Mouse (Mus musculus): ENCODE measurements at regions not wholly inside any gene's neighbourhood (a gene's known extent, or its start where the extent isn't known, plus 50 kb on each side); places are given as distances from the start of the nearest gene placed in this dataset.
A peak's percentile ranks its signal among the peaks of the same experiment; 100 is the strongest.

DNA sequence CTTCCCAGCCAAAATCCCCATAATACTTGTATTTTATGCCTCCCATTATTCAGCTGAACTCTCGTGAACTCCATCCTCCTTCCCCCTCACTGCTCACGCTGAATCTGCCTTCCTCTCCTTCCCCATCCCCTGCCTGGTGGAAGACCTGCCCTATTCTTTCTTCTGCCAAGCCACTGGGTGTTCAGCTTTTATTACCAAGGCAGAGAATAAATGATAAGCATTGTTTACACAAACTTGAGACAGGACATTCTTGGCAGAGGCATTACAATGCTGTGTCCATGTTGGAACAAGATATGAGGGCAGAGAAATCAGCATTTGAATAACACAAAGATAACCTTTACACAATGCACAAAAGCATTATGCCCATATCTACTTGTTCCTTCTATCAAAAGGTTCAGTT lies 80.2 kb downstream of the Dhrs2 start:
- DNase-seq (ENCODE audit: low read depth), result no peak

- no peak for DNase-seq (ENCODE audit: low read depth)
Measured at GRCm38 (mm10) chr14:55313615-55314014, 91.8 kb downstream of the Dhrs2 start.

- no peak for DNase-seq (ENCODE audit: low read depth)
Measured at GRCm38 (mm10) chr14:55323897-55324296, 102.1 kb downstream of the Dhrs2 start.

GRCm38 (mm10) chr14:55324335-55324734 lies 102.5 kb downstream of the Dhrs2 start:
- no peak for DNase-seq (ENCODE audit: low read depth)

DNA sequence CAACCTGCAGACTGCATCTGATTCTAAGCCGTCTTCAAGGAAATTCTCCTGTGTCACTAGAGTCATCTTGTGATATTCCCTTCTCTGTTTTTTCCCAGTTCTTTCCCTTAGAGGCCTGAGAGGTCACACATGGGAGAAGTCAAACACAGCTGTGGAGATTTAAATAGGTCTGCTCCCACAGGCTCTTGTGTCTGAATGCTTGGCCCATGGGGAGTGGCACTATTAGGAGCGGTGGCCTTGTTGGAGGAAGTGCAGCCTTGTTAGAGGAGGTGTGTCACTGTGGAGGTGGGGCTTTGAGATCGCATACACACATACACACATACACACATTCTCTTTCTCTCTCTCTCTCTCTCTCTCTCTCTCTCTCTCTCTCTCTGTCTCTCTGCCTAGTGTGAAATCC lies 112.0 kb downstream of the Dhrs2 start:
- DNase-seq (ENCODE audit: low read depth), result no peak

- DNase-seq (ENCODE audit: low read depth), result no peak
Measured at GRCm38 (mm10) chr14:55334305-55334704, 112.5 kb downstream of the Dhrs2 start.

DNA sequence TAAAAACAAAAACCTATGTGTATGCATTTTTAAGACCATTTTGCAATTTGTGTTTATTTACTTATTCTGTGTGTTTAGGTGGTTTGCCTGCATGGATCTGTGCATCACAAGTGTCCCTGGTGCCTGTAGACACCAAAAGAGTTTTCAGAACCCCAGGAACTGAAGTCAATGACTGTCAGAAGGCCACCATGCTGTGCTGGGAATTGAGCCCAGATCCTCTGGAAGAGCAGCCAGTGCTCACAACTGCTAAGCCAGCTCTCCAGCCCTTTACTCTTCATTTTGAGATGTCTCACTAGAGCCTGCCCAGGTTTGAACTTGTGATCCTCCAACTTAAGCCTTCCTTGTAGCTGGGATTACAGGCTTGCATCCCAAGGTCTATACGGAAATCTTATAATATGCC lies 113.8 kb downstream of the Dhrs2 start:
- no peak for DNase-seq (ENCODE audit: low read depth)

DNA sequence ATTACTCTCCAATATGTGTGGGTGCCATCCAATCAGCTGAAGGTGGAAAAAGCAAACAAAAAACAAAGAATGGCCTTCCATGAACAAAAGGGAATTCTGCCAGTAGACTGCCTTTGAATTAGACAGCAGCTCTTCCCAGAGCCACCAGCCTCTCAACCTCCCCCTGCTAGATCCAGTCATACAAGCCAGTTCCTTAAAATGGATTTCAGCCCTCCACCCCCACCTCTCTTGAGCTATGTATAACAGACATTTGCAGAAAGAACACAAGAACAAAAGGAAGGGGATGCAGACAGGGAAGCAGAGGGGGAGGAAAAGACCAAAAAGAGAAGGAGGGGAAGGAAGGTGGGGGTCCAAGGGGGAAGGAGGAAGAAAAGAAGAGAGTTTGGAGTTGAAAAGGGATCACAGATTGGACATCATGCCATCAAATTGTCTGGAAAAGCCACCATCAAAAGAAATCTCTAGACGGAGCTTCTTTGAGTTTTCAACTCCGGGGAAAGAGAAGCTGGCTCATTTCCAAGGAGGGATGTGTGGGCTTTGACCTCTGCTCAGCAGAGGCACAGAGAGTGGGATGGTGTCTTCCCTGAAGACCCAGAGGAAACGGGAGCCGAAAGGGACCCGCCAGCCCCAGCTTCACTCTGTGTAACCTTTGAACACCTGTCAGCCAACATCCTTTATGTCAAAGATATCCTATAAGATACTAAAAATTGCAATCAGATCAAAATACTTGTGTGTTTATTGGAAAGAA lies 114.8 kb downstream of the Dhrs2 start:
- peak; percentile 5 for DNase-seq (ENCODE audit: low read depth)

DNA sequence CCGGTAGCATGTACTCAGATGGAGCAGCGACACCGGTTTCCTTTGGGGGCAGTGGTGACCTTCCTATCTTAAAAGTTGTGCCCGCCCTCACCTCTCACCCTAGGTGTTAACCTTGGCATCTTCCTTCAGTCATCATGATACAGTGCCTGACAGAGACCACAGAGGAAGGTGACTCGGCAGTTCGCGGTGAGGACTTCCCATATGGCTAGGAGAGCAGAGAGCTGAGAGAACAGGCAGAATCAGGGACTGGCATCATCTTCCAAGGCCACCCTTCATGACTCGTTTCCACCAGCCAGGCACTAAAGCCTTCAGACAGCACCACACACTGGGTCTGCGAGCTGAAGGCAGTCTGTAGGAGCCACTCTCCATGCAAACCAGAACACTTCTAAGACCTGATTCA lies 116.2 kb downstream of the Dhrs2 start:
- peak; percentile 88 for DNase-seq (ENCODE audit: low read depth)

DNA sequence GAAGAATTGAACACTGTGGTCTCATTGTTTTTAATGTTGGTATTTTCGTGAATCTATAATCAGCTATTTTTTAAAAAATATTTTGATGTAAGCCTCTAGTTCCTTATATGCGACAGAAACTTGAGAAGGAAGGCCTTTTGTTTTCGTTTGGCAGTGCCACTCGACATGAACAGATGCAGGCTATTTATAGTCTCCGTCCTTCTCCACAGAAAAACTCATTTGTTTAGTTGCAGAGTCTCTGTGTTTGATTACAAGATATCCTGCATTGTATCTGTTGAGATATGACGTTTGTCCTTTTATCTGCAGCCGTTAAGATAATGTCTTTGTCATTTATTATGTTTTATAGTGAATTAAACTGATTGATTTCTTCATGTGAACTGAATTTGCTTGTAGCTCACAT lies 116.7 kb downstream of the Dhrs2 start:
- DNase-seq (ENCODE audit: low read depth), result no peak

DNA sequence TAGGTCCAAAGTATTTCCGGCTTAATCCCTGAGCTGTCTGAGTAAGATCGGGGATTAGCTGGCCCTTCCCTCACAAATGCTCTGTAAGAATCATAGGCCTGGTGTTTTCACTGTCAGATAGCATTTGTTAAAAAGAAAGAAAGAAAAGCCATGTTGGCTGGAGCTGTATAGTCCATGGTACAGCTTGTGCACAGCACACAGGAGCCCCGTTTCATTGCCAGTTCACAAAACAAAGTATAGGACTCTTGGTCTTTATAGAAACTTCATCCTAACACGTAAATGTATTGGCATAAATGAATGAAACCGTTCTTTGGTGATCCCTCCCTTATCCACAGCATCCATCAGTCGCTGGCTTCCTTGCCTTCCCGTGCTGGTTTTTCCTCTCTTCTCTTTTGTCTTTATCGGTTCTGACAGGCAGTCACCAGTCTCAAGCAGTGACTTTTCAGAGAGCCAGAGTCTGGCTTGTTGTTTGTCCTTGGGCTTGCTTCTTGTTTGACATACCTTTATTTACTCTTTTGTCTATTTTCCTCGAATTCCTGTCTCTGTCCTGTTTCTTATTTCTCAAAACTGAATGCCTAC lies 117.3 kb downstream of the Dhrs2 start:
- no peak for DNase-seq (ENCODE audit: low read depth)

DNA sequence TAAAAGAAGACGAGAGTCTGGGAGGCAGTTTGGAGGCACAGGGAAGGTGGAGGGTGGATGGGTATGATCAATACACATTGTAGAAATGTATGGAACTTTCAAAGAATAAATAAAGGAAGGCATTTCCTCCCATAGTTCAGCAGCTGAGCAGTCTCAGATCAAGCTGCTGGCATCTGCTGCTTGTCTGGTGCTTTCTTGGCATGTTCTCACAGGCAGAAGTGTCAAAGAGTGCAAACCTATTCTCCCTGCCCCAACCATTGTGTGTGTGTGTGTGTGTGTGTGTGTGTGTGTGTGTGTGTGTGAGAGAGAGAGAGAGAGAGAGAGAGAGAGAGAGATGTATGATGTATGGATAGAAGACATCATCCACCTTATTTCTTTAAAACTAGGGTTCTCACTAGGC lies 121.5 kb downstream of the Dhrs2 start:
- DNase-seq (ENCODE audit: low read depth), result no peak

GRCm38 (mm10) chr14:55343914-55344313 lies 122.1 kb downstream of the Dhrs2 start:
- DNase-seq (ENCODE audit: low read depth), result no peak

GRCm38 (mm10) chr14:55345091-55345490 lies 123.3 kb downstream of the Dhrs2 start:
- no peak for DNase-seq (ENCODE audit: low read depth)

DNA sequence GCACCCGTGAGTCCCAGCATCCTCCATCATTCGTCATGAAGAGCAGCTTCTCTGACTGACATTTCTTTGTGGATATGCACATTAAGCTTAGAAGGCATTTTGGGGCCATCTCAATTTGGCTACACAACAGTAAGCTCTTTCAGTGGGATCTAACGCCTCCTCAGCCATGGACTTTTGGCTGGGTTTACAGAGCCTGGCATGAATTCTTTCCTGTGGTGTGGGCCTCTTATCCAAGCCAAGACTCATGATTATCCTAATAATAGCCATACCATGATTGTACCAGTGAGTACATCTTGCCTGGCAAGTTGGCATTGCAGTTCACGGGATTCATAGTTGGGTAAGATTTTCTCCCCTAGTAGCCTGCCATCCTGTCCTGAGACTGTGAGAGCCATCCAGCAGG lies 126.3 kb downstream of the Dhrs2 start:
- DNase-seq (ENCODE audit: low read depth), result no peak

DNA sequence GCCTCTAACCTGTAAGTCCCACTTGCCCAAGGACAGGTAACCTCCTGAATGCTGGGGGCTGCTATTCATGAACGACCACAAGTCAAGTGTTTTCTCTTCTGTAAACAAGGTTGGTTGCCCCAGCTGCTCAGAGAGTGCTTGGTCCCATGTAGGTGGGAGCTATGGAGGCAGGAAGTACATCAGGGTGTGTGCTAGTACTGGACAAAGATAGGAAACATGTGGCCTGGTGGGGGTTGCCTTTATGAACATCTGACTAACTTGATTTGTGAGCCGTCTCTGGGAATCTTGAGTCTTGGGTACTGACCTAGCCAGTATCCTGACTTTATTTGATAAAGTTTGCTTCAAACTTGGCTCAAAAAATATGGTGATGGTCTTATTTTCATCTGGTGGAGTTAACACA lies 121.3 kb upstream of the Dhrs4 start:
- no peak for DNase-seq (ENCODE audit: low read depth)

GRCm38 (mm10) chr14:55358429-55358828 lies 120.1 kb upstream of the Dhrs4 start:
- no peak for DNase-seq (ENCODE audit: low read depth)

DNA sequence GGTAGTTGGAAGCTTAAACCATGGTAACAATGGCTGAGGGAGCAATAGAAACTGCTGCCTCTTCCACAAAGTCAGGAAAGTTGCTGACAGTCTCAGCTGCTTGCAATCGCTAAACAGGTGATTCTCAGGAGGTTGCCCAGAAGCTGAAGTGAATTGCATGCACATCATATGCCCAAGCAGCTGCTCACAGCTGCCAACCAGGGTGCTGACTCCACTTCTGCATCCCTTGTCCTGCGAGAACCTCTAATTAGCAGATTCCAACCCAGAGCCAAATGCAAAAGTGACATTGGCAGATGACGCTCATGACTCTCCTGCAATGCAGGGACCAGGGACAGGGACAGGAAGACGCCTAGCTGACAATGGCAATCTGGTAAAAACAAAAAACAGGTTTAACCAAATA lies 116.2 kb upstream of the Dhrs4 start:
- DNase-seq (ENCODE audit: low read depth), result no peak

DNA sequence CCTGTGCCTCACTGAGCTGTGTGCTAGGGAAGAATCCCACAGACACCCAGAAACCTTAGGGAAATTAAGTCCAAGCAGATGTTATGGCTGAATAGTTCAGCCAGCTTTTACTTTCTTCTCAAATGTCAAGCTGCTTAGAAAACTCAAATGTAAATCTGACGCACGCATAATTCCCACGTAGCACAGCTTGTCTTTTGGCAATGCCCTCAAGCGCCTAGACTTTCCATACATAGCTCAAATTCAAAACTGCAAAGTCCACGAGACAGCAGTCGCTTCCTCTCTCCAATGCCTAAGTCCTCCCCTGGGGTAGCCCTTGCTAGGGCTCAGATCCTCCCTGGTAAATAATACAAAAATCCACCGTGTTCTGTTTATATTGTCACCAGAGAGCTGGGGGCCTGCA lies 115.8 kb upstream of the Dhrs4 start:
- DNase-seq (ENCODE audit: low read depth), result no peak

DNA sequence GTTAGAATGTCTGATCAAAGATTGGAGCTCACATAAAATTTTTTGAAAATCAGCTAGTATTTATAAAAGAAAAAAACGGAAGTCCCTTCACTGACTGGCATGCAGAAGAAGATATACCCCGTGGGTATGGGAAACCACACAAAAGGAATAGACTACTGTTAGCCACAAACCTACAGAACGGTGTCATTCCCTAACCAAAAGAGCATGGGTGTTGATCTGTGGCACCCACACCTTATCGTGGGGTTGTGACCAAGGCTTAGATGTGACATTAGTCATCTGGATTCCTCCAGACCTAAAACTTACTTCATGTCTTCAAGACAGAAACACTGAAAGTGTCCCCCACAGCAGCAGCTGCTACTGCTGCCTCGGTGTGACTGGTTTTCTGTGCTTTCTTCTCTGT lies 108.2 kb upstream of the Dhrs4 start:
- peak; percentile 24 for DNase-seq (ENCODE audit: low read depth)

DNA sequence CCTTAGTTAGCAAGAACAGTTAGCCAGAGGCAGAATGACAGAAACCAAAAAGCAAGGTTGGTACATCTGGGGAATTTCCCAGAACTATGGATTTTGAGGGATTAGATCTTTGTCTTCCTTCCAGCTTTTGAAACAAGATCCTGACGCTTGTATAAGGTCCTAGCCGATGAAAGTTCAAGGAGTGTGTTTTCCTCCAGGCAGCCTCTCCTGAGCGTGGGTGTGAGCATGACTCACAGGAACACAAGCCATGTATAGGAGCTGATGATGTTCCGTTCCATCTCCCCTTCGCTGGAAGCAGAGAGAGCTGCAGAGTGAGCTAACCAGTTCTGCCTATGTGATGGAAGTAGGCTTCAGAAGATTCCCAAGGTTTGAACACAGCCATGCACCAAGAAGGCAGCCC lies 105.6 kb upstream of the Dhrs4 start:
- no peak for DNase-seq (ENCODE audit: low read depth)

DNA sequence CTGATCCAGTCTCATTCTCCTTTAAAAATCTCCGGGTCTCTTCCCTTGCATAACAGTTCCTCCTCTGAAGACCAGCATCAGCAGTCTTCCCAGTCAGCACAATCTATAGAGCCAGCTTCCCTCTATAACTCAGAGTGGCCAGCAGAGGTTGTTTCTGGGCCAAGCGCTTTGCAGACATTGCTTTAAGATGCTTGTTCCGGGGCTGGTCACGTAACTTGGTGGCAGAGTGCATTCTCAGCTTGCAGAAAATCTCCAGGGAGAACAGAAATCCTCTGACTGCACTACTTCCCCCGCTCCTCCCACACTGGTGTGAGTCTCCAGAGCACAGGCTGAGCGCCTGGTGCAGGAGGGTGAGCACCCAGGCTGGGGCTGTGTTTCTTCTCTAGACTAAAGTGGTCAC lies 91.8 kb upstream of the Dhrs4 start:
- DNase-seq (ENCODE audit: low read depth), result no peak

GRCm38 (mm10) chr14:55387378-55387777 lies 91.2 kb upstream of the Dhrs4 start:
- DNase-seq (ENCODE audit: low read depth), result no peak

DNA sequence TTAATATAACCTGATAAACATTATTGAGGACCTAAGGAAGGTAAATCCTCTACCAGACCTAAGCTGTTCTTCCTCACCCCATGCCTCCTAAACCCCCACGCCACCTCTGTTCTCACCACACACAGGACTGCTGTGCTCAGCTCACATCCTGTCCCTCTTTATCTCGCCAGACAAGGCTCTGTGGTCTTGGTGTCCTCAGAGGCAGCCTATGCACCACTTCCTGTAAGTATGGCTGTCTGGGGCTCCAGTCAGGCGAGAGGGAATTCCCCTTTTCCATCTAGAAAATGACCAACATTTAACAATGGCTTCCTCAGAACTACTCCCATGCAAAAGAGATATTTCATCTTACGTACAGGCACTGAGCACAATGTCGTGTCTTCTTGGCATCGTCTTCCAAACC lies 86.2 kb upstream of the Dhrs4 start:
- peak; percentile 98 for DNase-seq (ENCODE audit: low read depth)

Data from 416B (cell line).